Mouse (Mus musculus): ENCODE measurements around the gene Gtf2h4. TPM values are rescaled to one million over a fixed set of nuclear protein-coding genes. Genes with fewer than 3 reads are reported as not detected.
A peak's percentile ranks its signal among the peaks of the same experiment; 100 is the strongest.

The Gtf2h4 gene
- polyA plus RNA-seq, 1 experiment from 2014 or later = 42.7 TPM

DNA sequence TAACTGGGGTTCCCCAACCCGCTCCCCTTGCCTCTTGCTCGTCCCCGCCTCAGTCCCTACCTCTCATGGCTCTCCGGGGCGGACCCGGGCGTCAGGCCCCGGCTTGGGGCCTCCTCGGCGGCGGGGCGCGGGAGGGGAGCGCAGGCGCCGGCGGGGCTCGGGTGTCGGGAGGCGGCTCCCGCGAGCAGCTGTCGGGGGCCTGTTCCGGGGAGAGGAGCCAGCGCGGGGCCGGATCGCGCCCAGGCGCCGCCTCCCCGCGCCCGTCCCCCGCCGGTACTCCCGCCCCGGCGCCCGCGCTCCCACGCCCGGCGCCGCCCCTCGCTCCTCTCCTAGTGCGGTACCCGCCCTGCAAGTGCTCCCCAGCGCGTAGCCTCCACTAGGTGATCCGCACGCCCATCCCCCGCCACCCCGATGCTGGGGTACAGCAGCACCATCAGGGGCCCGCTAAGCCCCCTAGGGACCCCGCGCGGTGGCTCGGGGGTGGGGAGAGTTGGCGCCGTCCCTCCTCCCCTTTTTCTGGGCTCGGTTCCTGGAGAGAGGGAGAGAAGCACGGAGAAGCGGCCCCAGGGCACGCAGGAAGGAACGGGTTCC, 26.9 kb upstream of the Gtf2h4 start:
- Histone ChIP-seq H3K9ac (replicated peaks; ENCODE audit: low read depth, low read length) (peak overlapping the region; percentile 69), H3K4me1 (ENCODE audit: control insufficient read depth, insufficient read depth, low read length) (peaks cover 39% of the 10 kb centered on the region)

DNA sequence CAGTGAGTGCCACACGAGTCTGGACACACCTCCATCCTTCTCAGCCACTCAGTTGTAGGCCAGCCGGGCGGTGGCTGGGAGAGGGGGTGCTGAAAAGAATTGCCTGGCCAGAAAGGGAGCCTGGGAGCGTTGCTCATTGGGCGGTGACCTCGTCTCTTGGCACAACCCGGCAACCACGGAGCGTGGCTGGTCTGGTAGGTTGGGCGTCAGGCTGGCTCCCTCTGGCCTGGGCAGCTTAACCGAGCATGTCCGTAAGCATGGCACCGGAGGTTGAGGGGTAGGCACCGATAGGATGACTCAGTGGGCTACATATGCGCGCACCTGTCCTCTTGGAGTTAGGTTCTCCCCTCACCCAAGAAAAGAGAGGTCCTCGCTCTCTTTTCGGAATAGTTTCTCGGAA, 26.4 kb upstream of the Gtf2h4 start:
- Histone ChIP-seq H3K36me3 (ENCODE audit: control insufficient read depth, insufficient read depth, low read length) (no peaks in the 10 kb centered on the region; the same call in 1 of the 2 replicates), H3K27ac (ENCODE audit: low read length) (peak overlapping the region; percentile 95), H3K4me1 (ENCODE audit: control insufficient read depth, insufficient read depth, low read length) (peaks cover 39% of the 10 kb centered on the region), H3K9me3 (ENCODE audit: control insufficient read depth, low read depth, low read length) (no peaks in the 10 kb centered on the region), H3K4me3 (ENCODE audit: low read depth, low read length) (peak overlapping the region; percentile 61), H3K27me3 (ENCODE audit: control insufficient read depth, insufficient read depth, low read length) (no peaks in the 10 kb centered on the region), H3K4me2 (replicated peaks; ENCODE audit: low read depth, low read length) (peak overlapping the region; percentile 79), H3K9ac (replicated peaks; ENCODE audit: low read depth, low read length) (peak overlapping the region; percentile 69)
- 4% methylated on average over 19 of the region's 19 CpGs for WGBS
- ATAC-seq (ENCODE audit: insufficient number of reproducible peaks, insufficient read depth, low FRiP score, low read depth) = no peak

More for the DNA sequence above, 26.9 kb upstream of the Gtf2h4 start:
- Histone ChIP-seq H3K36me3 (ENCODE audit: control insufficient read depth, insufficient read depth, low read length) (no peaks in the 10 kb centered on the region; the same call in 1 of the 2 replicates), H3K27ac (ENCODE audit: low read length) (peak overlapping the region; percentile 95), H3K4me3 (ENCODE audit: low read depth, low read length) (peak overlapping the region; percentile 61), H3K9me3 (ENCODE audit: control insufficient read depth, low read depth, low read length) (no peaks in the 10 kb centered on the region), H3K4me2 (replicated peaks; ENCODE audit: low read depth, low read length) (peak overlapping the region; percentile 79), H3K27me3 (ENCODE audit: control insufficient read depth, insufficient read depth, low read length) (no peaks in the 10 kb centered on the region)
- peak; percentile 61 for ATAC-seq (ENCODE audit: insufficient number of reproducible peaks, insufficient read depth, low FRiP score, low read depth)
- WGBS = 1% methylated on average over 34 of the region's 66 CpGs

DNA sequence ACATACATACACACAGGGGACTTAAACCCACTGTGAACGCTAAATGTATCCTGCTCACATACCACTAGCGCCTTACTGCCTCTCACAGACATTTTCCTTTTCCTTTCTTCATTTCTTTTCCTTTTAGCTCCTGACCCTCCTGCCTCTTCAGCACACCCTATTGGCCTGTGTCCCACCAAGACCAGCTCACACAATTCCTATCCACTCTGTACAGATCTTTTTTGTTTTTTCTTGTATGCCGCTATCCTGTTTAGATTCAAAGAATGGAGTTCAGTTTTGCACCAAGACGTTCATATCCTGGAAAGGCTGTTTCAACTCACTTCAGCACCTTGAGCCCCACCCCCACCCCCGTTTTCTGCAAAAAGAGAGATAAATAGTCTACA, 25.0 kb upstream of the Gtf2h4 start:
- Histone ChIP-seq H3K4me1 (ENCODE audit: control insufficient read depth, insufficient read depth, low read length) (peaks cover 39% of the 10 kb centered on the region), H3K9ac (replicated peaks; ENCODE audit: low read depth, low read length) (0 out of 2 replicates have a peak overlapping the region, but pooled peaks have one; percentile 61), H3K9me3 (ENCODE audit: control insufficient read depth, low read depth, low read length) (no peaks in the 10 kb centered on the region), H3K4me3 (ENCODE audit: low read depth, low read length) (peak overlapping the region; percentile 33), H3K27ac (ENCODE audit: low read length) (peak overlapping the region; percentile 90), H3K27me3 (ENCODE audit: control insufficient read depth, insufficient read depth, low read length) (no peaks in the 10 kb centered on the region), H3K4me2 (replicated peaks; ENCODE audit: low read depth, low read length) (peak overlapping the region; percentile 79), H3K36me3 (ENCODE audit: control insufficient read depth, insufficient read depth, low read length) (peaks cover 4% of the 10 kb centered on the region)
- no peak for ATAC-seq (ENCODE audit: insufficient number of reproducible peaks, insufficient read depth, low FRiP score, low read depth)
- 27% methylated on average over 5 of the region's 5 CpGs for WGBS

DNA sequence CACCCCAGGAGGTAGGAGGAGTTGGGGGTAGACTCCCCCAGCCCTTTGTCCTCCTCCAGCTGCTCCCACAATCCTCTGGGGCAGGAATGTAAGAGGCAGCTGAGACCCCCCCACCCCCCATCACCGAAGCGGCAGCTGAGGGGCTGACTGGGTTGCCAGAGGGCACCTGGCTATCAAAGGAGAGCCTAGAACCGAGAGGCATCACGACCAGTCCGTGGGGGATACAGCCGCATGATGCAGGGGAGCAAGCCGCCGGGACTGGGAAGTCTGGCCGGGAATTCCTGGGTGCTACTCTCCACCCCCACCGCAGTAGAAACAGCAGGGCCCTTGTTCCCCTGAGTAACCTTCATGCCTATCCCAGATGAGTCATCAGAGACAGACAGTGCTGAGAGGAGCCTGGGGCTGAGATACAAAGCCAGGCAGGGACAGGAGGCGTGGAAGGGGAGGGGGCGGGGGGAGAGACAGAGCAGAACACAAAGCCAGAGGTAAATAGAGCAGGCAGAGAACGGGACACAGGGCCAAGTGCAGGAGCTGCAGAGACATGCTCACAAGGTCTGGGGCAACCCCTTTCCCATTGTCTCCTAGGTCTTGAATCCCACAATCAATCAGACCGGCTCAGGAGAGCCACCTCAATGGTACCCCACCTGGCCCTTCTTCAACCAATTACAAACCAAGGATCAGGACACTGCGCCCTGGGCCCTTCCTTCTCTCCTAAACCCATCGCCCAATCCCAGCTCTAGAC, 24.4 kb upstream of the Gtf2h4 start:
- Histone ChIP-seq H3K9me3 (ENCODE audit: control insufficient read depth, low read depth, low read length) (no peaks in the 10 kb centered on the region), H3K4me1 (ENCODE audit: control insufficient read depth, insufficient read depth, low read length) (peaks cover 36% of the 10 kb centered on the region), H3K27ac (ENCODE audit: low read length) (peak overlapping the region; percentile 90), H3K9ac (replicated peaks; ENCODE audit: low read depth, low read length) (peak overlapping the region; percentile 61), H3K4me2 (replicated peaks; ENCODE audit: low read depth, low read length) (peak overlapping the region; percentile 79), H3K4me3 (ENCODE audit: low read depth, low read length) (peak overlapping the region; percentile 33), H3K36me3 (ENCODE audit: control insufficient read depth, insufficient read depth, low read length) (peaks cover 10% of the 10 kb centered on the region), H3K27me3 (ENCODE audit: control insufficient read depth, insufficient read depth, low read length) (no peaks in the 10 kb centered on the region)
- WGBS = 3% methylated on average over 16 of the region's 16 CpGs
- ATAC-seq (ENCODE audit: insufficient number of reproducible peaks, insufficient read depth, low FRiP score, low read depth) = peak; percentile 50

DNA sequence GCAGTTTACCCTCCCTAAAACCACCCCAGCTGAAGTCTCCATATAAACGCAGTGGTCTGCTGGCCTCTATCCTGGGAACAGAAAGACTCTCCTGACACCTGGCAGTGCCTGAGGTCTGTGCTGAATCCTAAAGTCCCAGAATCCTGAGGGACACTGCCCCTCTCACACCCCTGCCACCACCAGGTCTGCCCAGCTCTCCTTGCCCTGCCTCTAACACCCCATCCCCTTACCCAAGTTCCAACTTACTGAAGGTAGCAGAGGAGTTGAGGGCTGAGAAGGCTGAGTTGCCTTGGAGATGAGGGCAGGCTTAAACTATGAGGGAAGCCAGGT, 23.9 kb upstream of the Gtf2h4 start:
- H3K27me3 ChIP-seq (ENCODE audit: control insufficient read depth, insufficient read depth, low read length) = no peaks in the 10 kb centered on the region
- no peaks in the 10 kb centered on the region for H3K9me3 ChIP-seq (ENCODE audit: control insufficient read depth, low read depth, low read length)
- H3K4me3 ChIP-seq (ENCODE audit: low read depth, low read length) = peak overlapping the region; percentile 33
- peaks cover 15% of the 10 kb centered on the region for H3K36me3 ChIP-seq (ENCODE audit: control insufficient read depth, insufficient read depth, low read length)
- H3K4me2 ChIP-seq (replicated peaks; ENCODE audit: low read depth, low read length) = peak overlapping the region; percentile 79
- H3K27ac ChIP-seq (ENCODE audit: low read length) = peak overlapping the region; percentile 90
- no peak for ATAC-seq (ENCODE audit: insufficient number of reproducible peaks, insufficient read depth, low FRiP score, low read depth)
- H3K9ac ChIP-seq (replicated peaks; ENCODE audit: low read depth, low read length) = peak overlapping the region; percentile 61
- WGBS = 28% methylated on average over 1 of the region's 1 CpGs
- H3K4me1 ChIP-seq (ENCODE audit: control insufficient read depth, insufficient read depth, low read length) = peaks cover 31% of the 10 kb centered on the region

DNA sequence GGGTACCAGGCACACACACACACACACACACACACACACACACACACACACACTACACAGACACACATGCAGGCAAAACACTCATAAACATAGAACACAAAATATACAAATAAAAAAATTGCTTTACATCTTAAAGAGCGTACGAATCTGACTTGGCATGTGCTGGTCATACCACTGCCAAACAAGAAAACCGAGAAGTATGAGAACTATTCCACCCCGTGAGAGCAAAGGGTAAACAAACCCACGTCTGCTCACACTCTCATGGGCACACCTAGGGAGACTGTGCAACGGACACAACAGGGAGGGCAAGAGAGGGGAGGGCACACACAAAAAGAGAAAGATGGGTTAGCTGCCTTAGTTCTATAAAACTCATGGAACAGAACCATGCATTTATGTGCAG, 23.2 kb upstream of the Gtf2h4 start:
- no peak for ATAC-seq (ENCODE audit: insufficient number of reproducible peaks, insufficient read depth, low FRiP score, low read depth)
- H3K27me3 ChIP-seq (ENCODE audit: control insufficient read depth, insufficient read depth, low read length) = no peaks in the 10 kb centered on the region
- H3K4me1 ChIP-seq (ENCODE audit: control insufficient read depth, insufficient read depth, low read length) = peaks cover 29% of the 10 kb centered on the region
- no peak overlapping the region for H3K9ac ChIP-seq (replicated peaks; ENCODE audit: low read depth, low read length)
- H3K27ac ChIP-seq (ENCODE audit: low read length) = 0 out of 2 replicates have a peak overlapping the region, but pooled peaks have one; percentile 10
- H3K4me3 ChIP-seq (ENCODE audit: low read depth, low read length) = peak overlapping the region; percentile 33; the same call in 1 of the 2 replicates
- peaks cover 22% of the 10 kb centered on the region for H3K36me3 ChIP-seq (ENCODE audit: control insufficient read depth, insufficient read depth, low read length)
- H3K9me3 ChIP-seq (ENCODE audit: control insufficient read depth, low read depth, low read length) = no peaks in the 10 kb centered on the region
- H3K4me2 ChIP-seq (replicated peaks; ENCODE audit: low read depth, low read length) = peak overlapping the region; percentile 79
- WGBS = 28% methylated on average over 6 of the region's 6 CpGs

DNA sequence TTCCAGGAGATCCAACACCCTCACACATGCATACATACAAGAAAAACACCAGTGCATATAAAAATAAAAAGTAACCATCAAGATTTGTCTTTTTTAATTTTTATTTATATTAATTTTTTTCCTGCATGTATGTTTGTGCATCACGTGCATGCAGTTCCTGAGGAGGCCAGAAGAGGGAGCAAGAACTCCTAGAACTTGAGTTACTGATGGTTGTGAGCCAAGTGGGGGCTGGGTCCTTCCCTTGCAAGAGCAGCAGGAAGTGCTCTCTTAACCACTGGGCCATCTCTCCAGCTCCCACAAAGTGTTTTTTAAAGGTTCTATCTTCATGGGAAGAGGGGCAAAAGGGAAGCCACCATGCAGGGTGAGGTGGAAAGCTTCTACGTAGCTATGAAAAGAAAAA, 21.8 kb upstream of the Gtf2h4 start:
- Histone ChIP-seq H3K4me1 (ENCODE audit: control insufficient read depth, insufficient read depth, low read length) (peaks cover 29% of the 10 kb centered on the region), H3K36me3 (ENCODE audit: control insufficient read depth, insufficient read depth, low read length) (peaks cover 35% of the 10 kb centered on the region), H3K9ac (replicated peaks; ENCODE audit: low read depth, low read length) (no peak overlapping the region), H3K27ac (ENCODE audit: low read length) (no peak overlapping the region), H3K27me3 (ENCODE audit: control insufficient read depth, insufficient read depth, low read length) (no peaks in the 10 kb centered on the region), H3K4me2 (replicated peaks; ENCODE audit: low read depth, low read length) (no peak overlapping the region), H3K9me3 (ENCODE audit: control insufficient read depth, low read depth, low read length) (no peaks in the 10 kb centered on the region), H3K4me3 (ENCODE audit: low read depth, low read length) (no peak overlapping the region)
- WGBS = 90% methylated on average over 2 of the region's 2 CpGs
- ATAC-seq (ENCODE audit: insufficient number of reproducible peaks, insufficient read depth, low FRiP score, low read depth) = no peak

DNA sequence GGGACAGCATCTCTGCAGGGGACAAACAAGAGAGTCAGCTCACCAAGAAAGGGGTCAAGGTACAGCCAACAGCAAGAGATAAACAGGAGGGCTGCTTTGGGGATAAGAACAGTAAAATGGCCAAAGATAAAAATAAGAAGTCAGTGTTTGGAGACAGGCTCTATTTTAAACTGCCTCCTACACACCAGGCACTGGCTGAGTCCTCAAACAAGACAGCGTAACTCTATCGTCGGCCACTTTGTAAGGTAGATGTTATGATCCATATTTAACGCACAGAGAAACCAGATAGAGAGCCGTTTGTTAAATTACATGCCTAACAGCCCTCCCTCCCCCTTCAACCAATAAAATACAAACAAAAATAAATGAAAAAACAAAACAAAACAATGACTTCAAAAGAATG, 20.4 kb upstream of the Gtf2h4 start:
- no peak for ATAC-seq (ENCODE audit: insufficient number of reproducible peaks, insufficient read depth, low FRiP score, low read depth)
- Histone ChIP-seq H3K9ac (replicated peaks; ENCODE audit: low read depth, low read length) (no peak overlapping the region), H3K36me3 (ENCODE audit: control insufficient read depth, insufficient read depth, low read length) (peaks cover 49% of the 10 kb centered on the region), H3K9me3 (ENCODE audit: control insufficient read depth, low read depth, low read length) (no peaks in the 10 kb centered on the region), H3K27me3 (ENCODE audit: control insufficient read depth, insufficient read depth, low read length) (no peaks in the 10 kb centered on the region), H3K4me2 (replicated peaks; ENCODE audit: low read depth, low read length) (no peak overlapping the region), H3K27ac (ENCODE audit: low read length) (no peak overlapping the region), H3K4me3 (ENCODE audit: low read depth, low read length) (no peak overlapping the region), H3K4me1 (ENCODE audit: control insufficient read depth, insufficient read depth, low read length) (peaks cover 22% of the 10 kb centered on the region)
- 87% methylated on average over 5 of the region's 5 CpGs for WGBS
